Mouse (Mus musculus) natural killer cell, adult 2 months (primary cell): ENCODE results near the gene Deaf1.

ENCODE experiments used
- DNase-seq, 2 experiments: peaks; one replicate each; pipeline ENCODE4 v3.0.0; 2022; ENCODE audit warnings: low spot score in 2 of 2

Deaf1 gene

GRCm38 (mm10) chr7:141327469-141328372 is at the start of gene Deaf1, which contains the start of gene Tmem80:
TSS of gene Deaf1 (minus strand) at chr7:141327690.
TSS of gene Tmem80 (plus strand) at chr7:141327739.
- DNase-seq = peak; percentile 99

GRCm38 (mm10) chr7:141374399-141374798 is 46.9 kb upstream of the Deaf1 start:
- no peak for DNase-seq

- DNase-seq = no peak
These were observed 46.1 kb upstream of the Deaf1 start for GRCm38 (mm10) chr7:141373611-141374010.

- no peak for DNase-seq
These were observed 44.6 kb upstream of the Deaf1 start for GRCm38 (mm10) chr7:141371942-141372595.

- DNase-seq = no peak
These were observed 42.4 kb upstream of the Deaf1 start for GRCm38 (mm10) chr7:141369918-141370317.

- no peak for DNase-seq
These were observed 39.9 kb upstream of the Deaf1 start for GRCm38 (mm10) chr7:141367358-141367757.

GRCm38 (mm10) chr7:141365049-141365445 is 37.6 kb upstream of the Deaf1 start:
- DNase-seq = no peak

- DNase-seq = no peak
These were observed 37.0 kb upstream of the Deaf1 start for GRCm38 (mm10) chr7:141364349-141365048.

- DNase-seq = no peak
These were observed 36.2 kb upstream of the Deaf1 start for GRCm38 (mm10) chr7:141363752-141364125.

- peak; percentile 60 to 75 for DNase-seq
These were observed 35.7 kb upstream of the Deaf1 start for GRCm38 (mm10) chr7:141363106-141363751.

GRCm38 (mm10) chr7:141361510-141361909 is 34.0 kb upstream of the Deaf1 start:
- DNase-seq = peak in 1 of 2 experiments; percentile 28

GRCm38 (mm10) chr7:141356971-141357370 is 29.5 kb upstream of the Deaf1 start:
- no peak for DNase-seq

GRCm38 (mm10) chr7:141355626-141356326 is 28.3 kb upstream of the Deaf1 start:
- DNase-seq = no peak

GRCm38 (mm10) chr7:141355051-141355450 is 27.6 kb upstream of the Deaf1 start:
- no peak for DNase-seq

GRCm38 (mm10) chr7:141351061-141351460 is 23.6 kb upstream of the Deaf1 start:
- no peak for DNase-seq

- peak; percentile 46 to 61 for DNase-seq
These were observed 17.3 kb upstream of the Deaf1 start for GRCm38 (mm10) chr7:141344787-141345186.

GRCm38 (mm10) chr7:141343696-141344095 is 16.2 kb upstream of the Deaf1 start:
- DNase-seq = no peak

GRCm38 (mm10) chr7:141343230-141343629 is 15.7 kb upstream of the Deaf1 start:
- DNase-seq = no peak

- DNase-seq = no peak
These were observed 14.3 kb upstream of the Deaf1 start for GRCm38 (mm10) chr7:141341689-141342226.

- no peak for DNase-seq
These were observed 13.0 kb upstream of the Deaf1 start for GRCm38 (mm10) chr7:141340476-141340875.

GRCm38 (mm10) chr7:141340023-141340422 is 12.5 kb upstream of the Deaf1 start:
- no peak for DNase-seq
